Mouse (Mus musculus): Measurements from ENCODE around the gene Lpp.

- TF ChIP-seq CTCF (IDR thresholded peaks at IDR 0.05; ENCODE audit: low read depth, low read length) (no peak), POLR2A (IDR thresholded peaks at IDR 0.05; ENCODE audit: borderline replicate concordance, low read depth, low read length) (no peak)
These were observed 247.9 kb downstream of the Lpp start for GRCm38 (mm10) chr16:24641003-24641797.

Measured in bone marrow macrophage, adult 2 months (primary cell).